Mouse (Mus musculus): ENCODE measurements around the gene Tmem106b.
A peak's percentile ranks its signal among the peaks of the same experiment; 100 is the strongest.

Gene Tmem106b

GRCm38 (mm10) chr6:13069302-13070146 is at the start of gene Tmem106b:
TSS of gene Tmem106b (plus strand) at chr6:13069759.
- DNase-seq (ENCODE audit: low spot score): peak; percentile 95

DNA sequence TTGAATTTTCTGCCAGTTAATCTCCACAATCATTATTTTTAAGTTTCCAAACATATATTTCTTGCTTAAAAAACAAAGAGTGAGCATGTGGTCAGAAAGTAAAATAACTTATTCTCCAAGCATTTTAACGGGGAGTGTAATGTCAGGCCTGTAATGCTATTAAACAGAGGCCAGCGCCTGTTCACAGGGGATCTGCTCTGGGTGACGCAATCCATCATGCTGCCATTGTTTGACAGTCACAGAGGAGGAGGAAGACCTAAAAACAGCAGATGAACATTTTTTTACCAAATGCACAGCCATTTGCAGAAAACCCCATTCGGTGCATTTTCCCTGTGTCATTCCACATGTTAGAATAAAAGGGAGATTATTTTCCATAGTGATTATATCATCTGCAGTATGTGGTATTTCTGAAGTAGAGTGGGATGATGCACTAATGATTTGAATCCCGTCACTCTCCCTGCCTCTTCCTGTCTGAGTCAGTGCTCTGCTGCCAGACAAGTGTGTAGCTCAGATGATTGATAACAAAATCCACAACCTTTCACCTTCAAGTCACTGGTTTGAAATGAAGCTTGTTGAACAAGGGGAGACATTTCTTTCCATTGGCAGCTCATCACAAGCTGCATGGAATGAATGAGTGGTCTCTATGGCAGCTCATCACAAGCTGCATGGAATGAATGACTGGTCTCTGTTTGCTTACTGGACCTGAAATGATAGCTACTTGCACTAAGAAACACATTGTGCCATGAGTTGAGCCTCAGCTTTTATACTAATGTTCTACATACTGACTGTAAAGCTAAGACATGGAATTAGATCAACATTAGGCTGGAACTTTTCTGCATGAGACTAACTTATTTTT is 48.1 kb upstream of the Tmem106b start:
- DNase-seq (ENCODE audit: low spot score): no peak

- no peak for DNase-seq (ENCODE audit: low spot score)
Observed at GRCm38 (mm10) chr6:13030558-13030957, 39.0 kb upstream of the Tmem106b start.

- DNase-seq (ENCODE audit: low spot score): no peak
Observed at GRCm38 (mm10) chr6:13030961-13031360, 38.6 kb upstream of the Tmem106b start.

DNA sequence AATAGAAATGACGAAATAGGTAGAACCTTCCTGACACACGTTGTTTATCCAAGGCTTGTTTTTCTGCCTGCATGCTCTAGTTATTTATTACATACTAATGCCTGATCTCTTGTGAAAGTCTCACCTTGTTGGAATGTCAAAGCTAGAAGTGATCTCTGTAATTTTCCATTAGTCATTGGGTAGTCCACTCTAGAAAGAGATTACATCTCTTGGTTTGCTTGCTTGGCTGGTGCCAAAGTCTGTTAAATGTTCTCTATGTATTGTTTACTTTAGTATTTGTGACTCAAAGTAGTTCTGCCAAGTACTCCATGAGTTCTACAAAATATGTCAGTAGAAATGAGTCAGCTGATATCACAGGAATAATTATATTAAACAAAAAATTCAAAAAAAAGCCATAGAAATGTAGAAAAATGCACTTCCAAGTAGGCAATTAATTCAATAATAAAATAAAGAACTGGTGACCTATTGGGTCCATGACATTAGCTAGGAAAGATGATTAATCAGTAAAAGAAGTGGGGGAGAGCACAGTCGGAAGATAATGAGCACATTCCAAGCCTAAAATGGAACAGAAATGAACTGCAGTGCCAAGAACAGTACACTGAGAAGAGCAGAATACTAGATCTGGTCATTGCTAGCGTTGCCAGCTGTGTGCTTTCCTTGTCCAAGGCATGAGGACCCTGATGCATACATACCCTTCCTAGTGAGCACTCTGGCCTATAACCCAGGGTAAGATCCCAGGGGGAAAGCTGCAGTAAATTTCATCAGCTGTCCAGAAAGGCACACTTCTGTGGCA is 17.0 kb upstream of the Tmem106b start:
- no peak for DNase-seq (ENCODE audit: low spot score)

- no peak for DNase-seq (ENCODE audit: low spot score)
Observed at GRCm38 (mm10) chr6:13061276-13062039, 8.1 kb upstream of the Tmem106b start.

GRCm38 (mm10) chr6:13062063-13062462 is 7.5 kb upstream of the Tmem106b start:
- no peak for DNase-seq (ENCODE audit: low spot score)

DNA sequence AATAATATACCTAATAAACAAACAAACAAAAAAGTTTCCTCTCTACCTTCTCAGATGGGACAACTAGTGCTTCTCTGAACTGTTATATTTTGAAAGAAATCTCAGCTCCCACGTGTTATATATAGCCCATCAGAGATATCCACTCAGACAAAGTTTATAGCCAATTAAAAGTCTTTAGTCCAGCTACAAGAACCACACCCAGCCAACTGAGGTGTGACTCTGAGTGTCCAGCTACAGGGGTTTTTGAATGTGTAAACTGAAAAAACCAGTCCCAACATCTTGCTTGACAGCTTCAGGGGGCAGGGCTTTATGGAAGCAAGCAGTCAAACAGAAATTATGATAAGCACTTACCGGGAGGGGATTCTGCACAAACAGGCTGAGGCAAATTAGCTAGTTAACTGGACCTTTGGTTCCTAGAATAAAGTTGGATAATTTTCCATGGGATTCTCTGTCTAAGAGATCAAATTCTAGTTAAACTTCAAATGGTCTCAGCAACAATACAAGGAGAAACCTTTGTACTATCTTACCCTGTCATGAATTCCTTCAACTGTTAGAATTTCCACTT is 6.8 kb upstream of the Tmem106b start:
- DNase-seq (ENCODE audit: low spot score): no peak

- DNase-seq (ENCODE audit: low spot score): no peak
Observed at GRCm38 (mm10) chr6:13070147-13070425, 527 bp downstream of the Tmem106b start.

GRCm38 (mm10) chr6:13070485-13070884 is 926 bp downstream of the Tmem106b start:
- DNase-seq (ENCODE audit: low spot score): peak; percentile 23

GRCm38 (mm10) chr6:13073036-13073435 is 3.5 kb downstream of the Tmem106b start:
- no peak for DNase-seq (ENCODE audit: low spot score)

DNA sequence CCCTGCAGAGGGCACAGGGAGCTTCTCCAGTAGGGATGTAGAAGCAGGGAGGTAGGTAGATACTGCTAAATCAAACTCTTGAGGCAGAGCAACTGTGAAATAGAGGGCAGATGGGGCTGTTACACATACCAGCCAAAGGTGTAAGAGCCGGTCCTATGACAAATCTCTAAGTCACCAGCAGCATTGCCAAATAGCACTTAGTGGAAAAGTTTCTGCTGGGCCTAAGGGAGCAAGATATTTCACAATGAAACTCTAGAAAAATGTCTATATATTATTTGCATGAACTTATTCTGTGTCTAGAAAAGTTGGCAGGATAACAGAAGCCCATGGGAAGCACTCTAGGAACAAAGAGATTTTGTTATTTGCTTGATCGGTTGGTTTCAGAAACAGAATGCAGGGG is 4.3 kb downstream of the Tmem106b start:
- DNase-seq (ENCODE audit: low spot score): no peak

DNA sequence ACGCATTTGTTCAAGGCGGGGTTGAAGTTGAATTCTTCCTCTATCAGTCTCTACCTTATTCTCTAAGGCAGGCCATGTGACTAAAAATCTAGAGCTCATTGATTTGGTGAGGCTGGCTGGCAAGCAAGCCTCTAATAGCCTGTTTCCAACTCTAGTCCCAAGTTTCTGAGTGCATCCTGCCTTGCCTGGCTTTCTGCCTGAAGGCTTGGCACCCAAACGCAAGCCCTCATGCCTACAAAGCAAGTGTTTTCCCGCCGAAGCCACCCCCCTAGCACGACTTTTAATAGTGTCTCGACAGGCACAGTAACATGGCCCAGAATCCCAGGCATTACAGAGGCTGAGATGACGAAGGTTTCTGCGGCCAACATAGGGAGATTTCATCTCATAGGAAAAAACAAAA is 13.3 kb downstream of the Tmem106b start:
- no peak for DNase-seq (ENCODE audit: low spot score)

- no peak for DNase-seq (ENCODE audit: low spot score)
Observed at GRCm38 (mm10) chr6:13096656-13097435, 27.3 kb downstream of the Tmem106b start.

GRCm38 (mm10) chr6:13100137-13100536 is 30.6 kb downstream of the Tmem106b start:
- no peak for DNase-seq (ENCODE audit: low spot score)

DNA sequence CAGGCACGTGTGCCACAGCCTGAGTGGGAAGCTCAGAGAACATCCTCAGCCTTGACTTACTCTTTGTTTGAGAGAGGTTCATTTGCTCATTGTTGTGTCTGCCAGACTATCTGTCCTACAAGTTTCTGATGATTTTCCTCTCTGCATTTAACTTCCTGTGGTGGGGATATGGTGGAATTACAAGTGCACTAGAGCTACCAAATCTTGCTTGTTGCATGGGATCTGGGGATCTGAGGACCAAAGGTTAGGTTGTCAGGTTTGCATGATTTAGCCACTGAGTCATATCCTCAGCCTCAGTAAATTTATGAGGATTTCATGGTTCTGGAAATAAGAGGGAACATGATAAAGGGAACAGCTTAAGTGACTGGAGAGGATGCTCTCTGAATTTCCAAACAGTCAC is 39.1 kb downstream of the Tmem106b start:
- no peak for DNase-seq (ENCODE audit: low spot score)

GRCm38 (mm10) chr6:13137255-13137654 is 67.7 kb downstream of the Tmem106b start:
- no peak for DNase-seq (ENCODE audit: low spot score)

Measured in T-cell, adult 2 months (primary cell).